Mouse (Mus musculus): ENCODE results near the gene Hdgfl2.
"Not testable (repeated sequence)": the region's sequence is repeated elsewhere in the genome, so short reads cannot be mapped to it uniquely, and the experiment has no call there.

The Hdgfl2 gene

DNA sequence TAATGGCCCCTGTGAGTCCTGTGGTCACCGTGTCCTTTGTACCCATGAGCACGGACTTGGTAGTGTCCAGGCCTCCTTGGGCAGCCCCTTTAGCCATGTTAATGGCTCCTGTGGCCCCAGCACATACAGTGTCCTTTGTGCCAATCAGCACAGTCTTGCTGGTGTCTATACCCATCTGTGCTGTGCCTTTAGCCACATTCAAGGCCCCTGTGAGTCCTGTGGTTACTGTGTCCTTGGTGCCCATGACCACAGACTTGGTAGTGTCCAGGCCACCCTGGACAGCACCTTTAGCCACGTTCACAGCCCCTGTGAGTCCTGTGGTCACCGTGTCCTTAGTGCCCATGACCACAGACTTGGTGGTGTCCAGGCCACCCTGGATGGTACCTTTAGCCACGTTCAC lies 25.4 kb downstream of the Hdgfl2 start:
- DNase-seq (ENCODE audit: low spot score): not testable (repeated sequence)

DNA sequence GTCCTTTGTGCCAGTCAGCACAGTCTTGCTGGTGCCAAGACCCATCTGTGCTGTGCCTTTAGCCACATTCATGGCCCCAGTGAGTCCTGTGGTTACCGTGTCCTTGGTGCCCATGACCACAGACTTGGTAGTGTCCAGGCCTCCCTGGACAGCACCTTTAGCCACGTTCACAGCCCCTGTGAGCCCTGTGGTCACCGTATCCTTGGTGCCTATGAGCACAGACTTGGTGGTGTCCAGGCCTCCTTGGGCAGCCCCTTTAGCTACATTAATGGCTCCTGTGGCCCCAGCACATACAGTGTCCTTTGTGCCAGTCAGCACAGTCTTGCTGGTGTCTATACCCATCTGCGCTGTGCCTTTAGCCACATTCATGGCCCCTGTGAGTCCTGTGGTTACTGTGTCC lies 27.0 kb downstream of the Hdgfl2 start:
- not testable (repeated sequence) for DNase-seq (ENCODE audit: low spot score)

DNA sequence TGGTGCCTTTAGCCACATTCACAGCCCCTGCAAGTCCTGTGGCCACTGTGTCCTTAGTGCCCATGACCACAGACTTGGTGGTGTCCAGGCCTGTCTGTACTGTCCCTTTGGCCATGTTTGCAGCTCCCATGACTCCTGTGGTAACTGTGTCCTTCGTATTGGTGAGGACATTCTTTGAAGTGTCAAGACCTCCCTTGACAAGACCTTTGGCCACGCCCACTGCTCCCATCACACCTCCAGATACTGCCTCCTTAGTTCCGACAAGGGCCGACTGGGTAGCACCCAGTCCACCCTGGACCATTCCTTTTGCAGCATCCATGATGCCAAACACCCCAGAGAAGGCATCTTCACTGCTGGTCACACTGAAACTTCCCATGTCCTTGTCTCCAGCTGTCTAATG lies 27.5 kb downstream of the Hdgfl2 start:
- no peak for DNase-seq (ENCODE audit: low spot score)

DNA sequence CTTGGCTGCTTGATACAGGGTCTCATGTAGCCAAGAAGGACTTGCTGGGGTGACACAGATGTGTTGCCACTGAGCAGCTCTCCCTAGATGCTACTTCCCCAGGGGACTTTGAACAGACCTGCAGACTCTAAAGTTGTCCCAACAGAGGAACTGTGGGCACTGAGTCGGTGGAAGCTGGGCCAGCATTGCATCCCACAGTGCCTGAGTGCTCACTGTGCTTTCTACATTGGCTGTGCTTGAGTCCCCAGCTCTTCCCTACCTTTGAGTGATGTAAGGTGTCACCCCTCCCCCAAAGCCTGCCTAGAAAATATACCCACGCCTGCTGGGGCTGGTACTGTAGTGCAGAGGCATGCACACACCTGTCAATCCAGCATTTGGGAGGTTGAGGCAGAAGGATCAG lies 28.3 kb downstream of the Hdgfl2 start:
- no peak for DNase-seq (ENCODE audit: low spot score)

DNA sequence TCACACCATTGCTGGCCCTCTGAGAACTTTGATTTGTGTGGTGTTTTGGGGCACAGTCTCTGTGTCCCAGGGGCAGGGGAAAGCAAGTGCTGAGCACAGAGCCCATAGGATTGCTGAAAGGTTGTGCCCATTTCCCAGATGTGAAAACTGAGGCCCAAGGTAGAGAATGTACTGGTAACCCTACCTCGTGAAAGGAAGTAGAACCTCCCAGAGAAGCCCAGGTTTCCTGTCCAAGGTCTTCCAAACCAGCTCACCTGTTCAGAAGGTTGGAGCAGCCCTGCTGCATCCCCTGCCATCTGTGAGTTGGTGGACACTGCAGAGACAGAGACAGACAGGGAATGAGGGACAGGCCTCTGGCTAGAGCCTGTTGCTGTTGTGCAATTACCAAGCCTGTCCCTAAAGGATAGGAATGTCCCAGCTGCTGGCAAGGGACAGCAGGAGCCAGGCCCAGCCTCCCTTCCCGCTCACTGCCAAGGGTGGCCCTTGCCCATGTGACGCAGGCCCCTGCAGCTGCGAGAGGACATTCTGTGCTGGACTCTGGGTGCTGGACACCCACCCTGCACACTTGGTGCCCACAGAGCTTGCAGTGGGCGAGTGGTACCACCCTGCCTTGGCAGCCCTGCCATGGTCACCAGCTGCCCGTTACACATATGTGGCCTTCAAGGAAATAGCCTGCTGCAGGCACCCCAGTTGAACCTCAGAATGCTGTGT lies 29.1 kb downstream of the Hdgfl2 start:
- no peak for DNase-seq (ENCODE audit: low spot score)

DNA sequence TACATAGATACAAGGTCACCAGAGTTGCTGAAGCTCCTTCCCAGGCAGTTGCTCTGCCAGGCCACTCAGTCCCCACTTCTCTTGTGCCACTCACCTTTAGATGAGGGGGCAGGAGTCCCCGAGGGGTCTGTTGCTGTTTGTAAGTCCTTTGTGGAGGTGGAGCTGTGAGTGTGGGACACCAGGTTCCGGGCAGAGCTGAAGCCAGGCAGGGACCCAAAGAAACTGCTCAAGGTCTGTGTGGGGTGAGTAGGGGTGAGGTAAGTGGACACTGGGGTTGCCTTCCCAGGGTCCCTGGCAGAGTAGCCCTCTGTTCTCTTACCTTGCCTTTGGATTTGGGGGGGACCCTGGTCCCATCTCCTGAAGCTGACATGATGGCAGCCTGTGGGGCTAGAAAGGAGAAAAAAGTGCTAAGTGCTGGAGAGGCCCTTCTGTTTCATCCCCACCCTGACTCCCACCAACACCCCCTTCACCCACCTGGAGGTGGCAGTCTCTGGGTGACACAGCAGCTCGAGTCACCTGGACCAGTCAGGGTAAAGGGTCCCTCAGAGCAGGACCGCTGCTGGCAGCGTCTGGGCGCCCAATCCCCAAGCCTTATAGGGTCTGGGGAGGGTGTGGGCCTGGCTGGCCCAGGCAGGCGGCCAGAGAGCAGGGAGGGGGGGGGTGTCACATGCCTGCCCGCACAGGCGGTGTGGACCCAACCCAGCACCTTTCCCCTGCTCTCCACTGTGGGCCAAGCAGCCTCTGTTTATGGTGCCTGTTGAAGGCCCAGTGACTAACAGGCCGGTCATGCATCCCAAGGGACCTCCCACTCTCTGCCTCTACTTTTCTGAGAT lies 30.0 kb downstream of the Hdgfl2 start, which contains the start of gene Plin4:
Plin4 (minus strand) TSS at position 585 of the 833 bp plus-strand sequence.
- no peak for DNase-seq (ENCODE audit: low spot score)

DNA sequence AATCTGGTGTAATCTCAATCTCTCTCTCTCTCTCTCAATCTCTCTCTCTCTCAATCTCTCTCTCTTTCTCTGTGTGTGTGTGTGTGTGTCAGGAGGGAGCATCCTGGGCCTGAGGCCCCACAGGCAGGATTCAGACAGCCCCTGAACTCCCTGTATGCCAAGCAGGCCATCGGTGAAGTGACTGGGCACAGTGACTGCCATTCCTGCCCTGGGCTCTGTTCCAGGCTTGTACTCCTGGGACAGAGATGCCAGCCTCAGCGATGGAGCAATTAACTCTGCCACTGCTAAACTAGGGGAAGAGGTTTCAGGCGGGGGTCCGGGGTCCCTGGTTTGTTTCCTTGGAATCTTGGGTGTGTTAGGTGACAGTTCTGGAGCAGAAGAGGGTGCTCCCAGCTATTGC lies 31.1 kb downstream of the Hdgfl2 start:
- DNase-seq (ENCODE audit: low spot score): no peak

DNA sequence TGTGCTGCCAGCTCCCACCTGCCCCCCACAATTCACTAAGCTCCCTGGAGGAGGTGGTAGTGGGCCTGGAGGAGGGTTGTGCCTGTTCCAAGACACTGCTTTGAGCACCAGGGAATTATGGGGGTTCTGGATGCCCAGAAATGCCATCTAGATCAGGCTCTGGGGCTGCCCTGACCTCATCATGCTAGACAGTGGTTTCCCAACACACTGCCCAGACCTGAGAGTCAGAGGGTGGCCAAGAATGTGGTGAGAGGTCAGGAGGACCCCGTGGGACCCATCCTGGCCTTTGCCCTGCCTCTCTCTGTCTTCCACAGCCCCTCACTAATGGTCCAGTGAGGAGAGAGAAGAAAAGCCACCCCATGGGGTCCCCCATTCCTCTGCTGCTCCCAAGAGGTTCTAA lies 31.6 kb downstream of the Hdgfl2 start:
- no peak for DNase-seq (ENCODE audit: low spot score)

DNA sequence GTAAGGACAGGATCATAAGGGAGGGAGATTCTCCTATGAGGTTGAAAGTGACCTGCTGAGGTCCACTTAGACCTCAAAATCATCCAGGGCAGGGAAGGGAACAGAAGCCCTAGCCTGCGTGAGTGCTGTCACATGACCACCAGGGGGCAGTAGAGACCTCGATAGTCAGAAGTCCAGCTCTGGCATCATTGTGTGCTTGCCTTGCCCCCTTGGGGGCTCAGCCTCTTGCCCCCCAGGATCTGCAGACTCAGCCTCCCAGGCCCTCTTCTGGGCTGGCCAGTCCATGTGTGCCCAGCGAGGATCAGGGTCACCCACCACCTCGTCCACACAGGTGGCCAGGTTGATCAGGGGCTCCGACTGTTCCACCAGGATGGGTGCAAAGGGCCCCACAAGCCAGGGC lies 32.4 kb downstream of the Hdgfl2 start:
- DNase-seq (ENCODE audit: low spot score): peak; percentile 50

DNA sequence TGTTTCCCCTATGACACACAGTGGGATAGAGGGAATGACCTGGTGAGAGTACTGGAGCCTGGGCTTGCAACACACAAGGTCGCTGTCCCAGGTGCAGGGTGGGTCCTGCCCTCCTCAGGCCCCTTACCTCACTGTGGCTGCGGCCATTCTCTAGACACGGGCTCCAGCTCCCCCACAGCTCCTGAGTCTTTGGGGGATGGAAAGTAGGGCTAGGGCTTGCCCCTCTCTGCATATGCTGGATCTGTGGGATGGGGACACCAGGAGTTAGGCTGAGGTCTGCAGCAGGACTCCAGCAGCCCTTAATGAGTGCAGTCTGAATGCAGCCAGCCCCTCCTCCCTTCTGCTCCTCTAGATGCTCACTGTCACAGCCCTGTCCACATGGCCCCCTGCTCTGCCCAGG lies 33.3 kb downstream of the Hdgfl2 start:
- DNase-seq (ENCODE audit: low spot score): no peak

DNA sequence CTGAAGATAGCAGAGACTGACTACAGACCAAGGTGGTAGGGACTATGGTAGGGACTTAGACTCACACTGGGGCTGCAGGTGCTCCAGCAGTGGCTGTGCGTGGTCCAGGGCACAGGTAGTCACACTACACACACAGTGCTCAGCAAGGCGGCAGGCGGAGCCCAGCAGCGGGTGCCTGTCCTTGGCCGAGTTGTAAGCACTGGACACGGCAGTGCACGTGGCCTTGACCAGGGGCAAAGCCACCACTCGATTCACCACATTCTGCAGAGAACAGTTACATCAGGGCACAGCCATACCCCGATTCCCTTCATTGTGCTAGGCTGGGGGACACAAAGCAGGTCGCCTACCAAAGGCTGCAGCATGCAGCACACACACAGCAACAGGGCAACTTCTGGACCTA lies 36.8 kb downstream of the Hdgfl2 start:
- DNase-seq (ENCODE audit: low spot score): no peak

DNA sequence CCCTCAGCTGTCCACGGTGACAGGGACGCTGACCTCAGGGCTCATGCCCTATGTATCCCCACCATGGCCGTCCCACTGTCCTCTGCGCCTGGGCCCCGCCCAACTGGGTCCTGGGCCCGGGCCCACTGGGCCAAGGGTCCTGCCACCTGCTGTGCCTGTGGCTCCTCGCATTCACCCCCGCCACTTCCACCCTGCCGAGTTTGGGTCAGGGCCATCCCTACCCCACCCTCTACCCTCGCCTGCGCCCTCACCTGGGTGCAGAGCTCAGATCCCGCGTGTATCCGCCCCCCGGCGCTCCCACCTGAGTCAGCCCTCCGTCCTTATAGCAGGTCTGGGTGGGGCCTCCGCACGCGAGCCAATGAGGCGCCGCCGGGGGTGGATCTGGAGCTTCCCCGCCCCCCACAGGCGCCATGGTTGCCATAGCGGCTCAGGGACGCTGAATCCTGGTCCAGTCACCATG lies 37.8 kb downstream of the Hdgfl2 start, which contains the start of gene Plin5:
Plin5 (minus strand) TSS at position 346 of the 460 bp plus-strand sequence.
- DNase-seq (ENCODE audit: low spot score): no peak

DNA sequence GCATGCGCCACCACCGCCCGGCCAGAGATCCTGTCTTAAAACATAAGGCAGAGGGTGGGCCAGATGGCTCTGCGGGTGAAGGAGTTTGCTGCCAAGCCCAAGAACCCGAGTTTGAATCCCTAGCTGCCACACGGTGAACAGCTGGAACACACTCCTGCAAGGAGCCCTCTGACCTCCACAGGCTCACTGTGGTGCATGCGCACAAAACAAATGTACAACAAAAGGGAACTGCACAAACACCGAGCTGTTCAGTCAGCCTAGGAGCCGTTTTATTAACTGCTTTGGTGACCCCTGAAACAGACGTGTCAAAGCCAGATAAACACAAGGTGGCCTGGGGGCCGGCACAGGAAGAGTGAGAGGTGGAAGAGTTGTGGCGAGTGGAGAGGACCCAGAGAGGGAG lies 40.0 kb downstream of the Hdgfl2 start:
- DNase-seq (ENCODE audit: low spot score): no peak

DNA sequence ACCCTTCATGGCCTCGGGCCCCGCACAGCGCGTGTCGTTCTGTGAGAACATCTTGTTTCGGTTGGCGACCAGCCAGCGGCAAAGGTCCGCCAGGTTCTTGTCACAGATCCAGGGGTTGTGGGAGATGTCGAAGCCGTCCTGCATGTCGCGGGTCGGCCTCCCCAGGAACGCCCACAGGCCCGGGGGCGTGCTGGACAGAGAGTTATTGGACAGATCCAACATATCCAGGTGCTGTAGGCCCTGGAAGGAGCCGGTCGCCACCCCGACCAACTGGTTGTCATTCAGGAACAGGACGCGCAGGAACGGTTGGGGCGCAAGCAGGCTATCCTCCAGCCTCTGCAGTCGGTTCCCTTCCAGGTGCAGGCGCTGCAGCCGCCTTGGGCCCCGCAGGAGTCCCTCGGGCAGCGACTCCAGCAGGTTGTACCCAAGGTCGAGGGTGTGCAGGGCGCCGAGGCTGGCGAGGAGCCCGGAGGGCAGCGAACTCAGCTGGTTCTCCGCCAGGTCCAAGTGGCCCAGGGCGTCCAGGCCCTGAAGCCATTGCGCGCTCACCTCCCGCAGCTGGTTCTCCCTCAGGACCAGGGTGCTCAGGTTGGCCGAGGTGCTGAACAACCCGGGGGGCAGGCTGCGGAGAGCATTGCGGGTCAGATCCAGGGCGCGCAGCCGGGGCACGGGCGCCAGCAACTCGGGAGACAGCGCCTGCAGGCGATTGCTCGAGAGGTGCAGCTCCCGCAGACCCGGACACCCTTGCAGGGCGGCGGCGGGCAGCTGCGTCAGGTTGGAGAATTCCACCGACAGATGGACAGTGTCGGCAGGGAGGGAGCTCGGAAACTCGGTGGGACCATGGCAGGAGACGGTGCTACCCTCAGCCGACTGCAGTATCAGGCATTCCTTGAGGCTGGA lies 40.8 kb downstream of the Hdgfl2 start:
- no peak for DNase-seq (ENCODE audit: low spot score)

DNA sequence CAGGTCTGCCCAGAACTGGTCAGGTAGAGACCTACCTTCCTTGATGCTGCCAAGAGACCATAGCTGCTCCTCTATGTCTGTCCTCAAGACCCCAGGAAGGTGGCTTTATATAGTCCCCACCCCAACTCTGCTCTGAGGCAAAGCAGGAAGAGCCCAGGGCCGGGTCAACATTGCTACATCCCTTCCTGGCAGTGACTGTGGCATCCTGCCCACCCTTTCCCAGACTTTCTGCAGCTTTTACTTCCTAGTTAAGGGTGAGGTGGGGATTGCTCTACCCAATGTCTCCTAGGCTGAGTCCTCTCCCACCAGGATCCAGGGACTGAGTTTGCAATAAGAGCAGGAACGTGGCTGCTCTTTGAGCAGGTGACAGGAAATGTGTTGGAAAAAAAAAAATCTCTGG lies 42.4 kb downstream of the Hdgfl2 start, which contains the start of gene Lrg1:
Lrg1 (minus strand) TSS at position 176 of the 400 bp plus-strand sequence.
- DNase-seq (ENCODE audit: low spot score): no peak

DNA sequence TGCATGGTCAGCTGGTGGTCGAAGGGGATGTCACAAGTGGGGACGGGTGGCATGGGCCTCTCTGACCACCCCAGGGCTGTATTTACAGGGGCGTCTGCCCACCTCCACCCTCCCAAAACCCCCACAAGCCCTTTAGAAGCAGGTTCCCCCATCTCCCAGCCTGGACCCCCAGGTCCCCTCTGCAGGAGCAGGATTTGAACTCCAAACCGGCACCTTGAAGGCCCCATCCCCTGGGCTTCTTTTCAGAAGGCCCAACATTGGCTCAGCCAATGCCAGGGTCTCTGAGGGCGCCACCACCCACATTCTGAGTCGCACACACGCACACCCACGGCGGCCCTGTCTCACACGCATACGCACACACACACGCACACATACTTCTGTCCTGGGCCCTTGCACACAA lies 43.7 kb downstream of the Hdgfl2 start:
- DNase-seq (ENCODE audit: low spot score): no peak

DNA sequence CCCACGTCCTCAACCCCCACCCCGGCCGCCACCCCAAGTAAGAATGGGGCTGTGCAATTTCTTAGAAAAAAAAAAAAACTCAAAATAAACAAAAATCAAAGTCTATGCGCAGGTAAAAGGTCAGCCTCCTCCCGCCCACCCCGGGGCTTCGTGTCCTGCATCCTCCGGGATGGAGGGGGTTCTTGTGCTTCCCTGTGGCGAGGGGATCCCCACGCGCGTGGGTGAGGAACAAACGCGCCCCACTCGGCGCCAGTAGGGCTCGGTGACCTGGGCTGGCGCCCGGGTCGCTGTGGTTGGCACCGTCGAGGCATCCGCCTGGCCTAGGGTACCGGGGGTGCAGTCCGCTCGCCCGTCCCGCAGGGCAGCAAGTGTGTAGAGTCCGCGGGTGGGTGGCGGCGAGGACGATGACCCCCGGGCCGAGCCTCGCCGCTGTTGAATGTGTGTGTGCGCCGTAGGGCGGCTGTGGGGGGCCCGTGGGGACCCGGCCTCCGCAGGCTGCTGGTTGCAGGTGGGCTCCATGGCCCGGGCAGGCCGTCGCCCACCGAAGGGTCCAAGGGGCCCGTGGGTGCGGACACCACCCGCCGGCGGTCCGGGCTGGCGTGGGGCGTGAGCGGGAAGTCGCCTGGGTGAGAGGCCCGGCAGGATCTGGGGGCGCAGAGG lies 44.4 kb downstream of the Hdgfl2 start:
- DNase-seq (ENCODE audit: low spot score): no peak

DNA sequence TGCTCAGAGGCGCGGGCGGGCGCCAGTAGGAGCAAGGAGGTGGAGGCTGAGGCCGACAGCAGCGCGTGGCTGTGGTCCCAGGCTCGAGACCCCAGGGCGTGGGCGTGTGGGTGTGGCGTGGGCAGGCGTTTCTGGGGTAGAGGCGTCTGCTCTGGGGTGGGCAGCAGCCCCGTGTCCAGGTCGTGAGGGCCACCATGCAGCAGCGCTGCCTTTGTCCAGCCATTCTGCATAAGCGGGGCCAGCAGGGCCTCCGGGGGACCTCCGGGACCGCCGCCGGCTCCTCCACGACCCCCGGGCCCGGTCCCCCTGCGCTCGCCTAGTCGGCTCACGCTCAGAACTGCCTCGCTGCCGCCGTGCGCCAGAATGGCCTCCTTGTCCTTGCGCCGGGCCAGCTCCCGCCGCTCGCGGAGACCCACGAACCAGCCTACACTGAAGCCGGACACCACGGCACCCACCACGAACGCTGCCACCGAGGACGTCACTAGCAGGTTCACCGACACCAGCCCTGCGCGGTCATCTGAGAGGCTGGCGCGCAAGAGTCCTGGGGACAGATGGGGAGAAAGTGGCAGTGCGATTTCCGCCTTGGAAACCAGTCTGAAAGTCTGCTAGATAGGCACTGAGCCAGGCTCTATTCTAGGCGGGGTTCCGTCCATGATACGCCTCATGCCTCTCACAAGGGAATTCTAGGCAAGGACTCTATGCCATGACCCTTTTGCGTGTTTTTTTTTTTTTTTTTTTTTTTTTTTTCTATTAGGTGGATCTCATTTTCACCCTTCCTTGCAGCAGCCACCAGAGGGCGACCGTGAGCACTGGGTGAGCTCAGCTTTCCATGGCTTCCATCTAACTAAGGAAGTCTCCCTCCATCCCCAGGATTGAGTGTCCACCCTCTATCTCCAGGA lies 45.2 kb downstream of the Hdgfl2 start:
- no peak for DNase-seq (ENCODE audit: low spot score)

DNA sequence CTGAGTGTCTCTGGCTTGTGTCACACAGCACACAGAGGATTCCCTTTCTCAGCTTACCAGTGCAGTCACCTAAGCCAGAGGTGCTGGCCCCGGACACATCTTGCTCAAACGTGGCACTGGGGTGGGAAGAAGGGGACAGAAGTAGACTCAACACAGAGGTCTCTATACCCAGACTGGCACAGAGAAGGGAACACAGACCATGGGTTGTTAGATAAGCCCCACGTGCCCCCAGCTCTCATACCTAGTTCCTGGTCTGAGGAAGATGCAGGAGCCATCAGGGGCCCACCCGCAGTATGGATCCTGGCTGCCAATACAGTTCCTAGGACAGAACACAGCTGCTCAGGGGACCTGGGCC lies 45.8 kb downstream of the Hdgfl2 start:
- DNase-seq (ENCODE audit: low spot score): no peak

DNA sequence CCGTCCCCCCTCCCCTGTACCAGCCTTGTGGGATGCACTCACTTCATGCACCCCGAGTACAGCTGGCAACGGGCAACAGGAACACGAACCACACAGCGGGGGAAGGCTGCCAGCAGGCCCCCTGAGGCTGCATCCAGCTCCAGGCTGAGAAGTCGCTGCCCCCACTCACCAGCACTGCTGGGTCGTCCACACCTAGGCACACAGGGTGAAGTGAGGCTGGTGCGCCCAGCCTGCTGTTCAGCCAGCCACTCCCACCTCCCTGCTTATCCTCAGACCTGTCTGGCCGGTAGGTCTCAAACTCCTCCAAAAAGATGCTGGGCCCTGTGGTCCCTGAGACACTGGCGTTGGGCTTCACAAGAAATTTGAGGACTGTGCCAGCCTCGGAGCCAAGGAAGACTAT lies 46.7 kb downstream of the Hdgfl2 start:
- no peak for DNase-seq (ENCODE audit: low spot score)

DNA sequence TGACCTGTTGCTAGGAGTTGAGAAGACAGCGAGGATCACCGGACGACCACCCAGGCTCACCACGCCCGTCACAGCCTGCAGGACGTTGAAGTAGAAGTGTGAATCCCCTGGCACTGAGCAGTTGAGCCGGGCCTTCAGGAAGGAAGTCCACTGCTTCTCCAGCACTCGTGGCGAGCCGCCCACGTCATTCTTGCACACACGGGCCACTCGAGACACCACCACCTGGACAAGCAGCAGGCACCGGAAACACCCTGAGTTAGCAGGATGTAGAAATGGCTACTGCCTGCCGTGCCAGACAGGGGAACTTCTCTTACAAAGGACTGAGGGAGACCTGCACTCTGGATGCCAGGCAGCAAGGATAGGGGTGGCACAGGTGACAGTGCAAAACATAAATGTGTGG lies 48.8 kb downstream of the Hdgfl2 start:
- DNase-seq (ENCODE audit: low spot score): no peak
